Mouse (Mus musculus) adipose tissue, adult 10 weeks (tissue): ENCODE measurements around the gene Rab22a. TPM values are rescaled to one million over a fixed set of nuclear protein-coding genes. Genes with fewer than 3 reads are reported as not detected.

Experiments
- polyA plus RNA-seq: library from polyadenylated mRNA; stranded (reverse); fragments of 350-450 nt; fragmentation: Illumina TruSeq; extraction: RNeasy Lipid Tissue Mini Kit (QIAGEN cat#74804); gene quantifications from one replicate; pipeline ENCODE4 v1.2.3, GENCODE M21; 2014; ENCODE audit warnings: low read depth, low replicate concordance

Gene Rab22a
- polyA plus RNA-seq: 20.0 TPM

DNA sequence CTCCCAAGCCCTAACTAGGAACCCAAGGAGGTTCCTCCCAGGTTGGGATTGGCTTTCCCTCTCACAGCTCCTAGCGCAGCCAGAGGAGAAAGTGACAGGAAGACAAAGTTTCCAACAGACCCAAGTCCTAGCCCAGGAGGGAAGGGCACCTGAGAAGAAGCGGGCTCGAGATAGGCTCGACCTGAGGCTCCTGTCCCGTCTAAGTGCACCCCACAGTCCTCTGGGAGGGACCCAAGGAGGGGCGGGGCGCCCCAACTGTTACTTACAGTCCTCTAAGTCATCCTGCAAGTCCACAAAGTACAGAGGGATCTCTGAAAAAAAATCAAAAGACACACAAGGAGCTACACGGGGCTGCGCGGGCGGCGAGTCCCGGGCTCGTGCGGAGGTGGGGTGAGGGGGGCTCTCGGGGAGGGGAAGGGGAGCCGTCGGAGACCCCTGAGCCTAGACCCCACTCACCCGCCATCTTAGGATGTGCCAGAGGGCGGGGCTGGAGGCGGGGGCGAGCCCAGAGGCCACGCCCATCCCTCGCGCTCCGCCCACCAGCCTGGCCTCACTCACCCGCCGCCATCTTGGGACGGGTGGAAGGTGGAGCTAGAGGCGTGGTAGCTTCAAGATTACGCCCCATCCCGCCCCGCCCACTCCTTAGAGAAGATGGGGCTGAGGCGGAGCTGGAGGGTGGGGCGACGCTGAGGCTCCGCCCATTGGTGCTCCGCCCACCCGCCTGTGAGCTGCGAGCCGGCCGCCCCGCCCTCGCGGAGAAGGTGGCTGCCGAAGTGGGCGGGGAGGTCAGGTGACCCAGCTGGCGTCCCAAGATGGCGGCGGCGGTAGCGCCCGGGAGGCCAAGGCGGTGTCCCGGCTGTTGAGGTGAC, at the start of gene Rab22a:
Gene Rab22a (plus strand): TSS at position 704 of the 869 bp plus-strand sequence.

GRCm38 (mm10) chr2:173719115-173719514, 59.6 kb downstream of the Rab22a start, which contains the start of gene 1700010B08Rik:
TSS of gene 1700010B08Rik (plus strand) at chr2:173719415.

GRCm38 (mm10) chr2:173737222-173737989, 77.8 kb downstream of the Rab22a start, which contains the start of gene Vapb:
TSS of gene Vapb (plus strand) at chr2:173737511.

Other genes with a start within 250 kb of the Rab22a start
- 4.2 TPM for gene 1700021F07Rik, start 137.2 kb upstream of the Rab22a start, polyA plus RNA-seq
- 6.3 TPM for gene Ankrd60, start 81.4 kb upstream of the Rab22a start, polyA plus RNA-seq
- 5.2 TPM for gene 1700010B08Rik, start 59.7 kb downstream of the Rab22a start, polyA plus RNA-seq
- gene Vapb, start 77.8 kb downstream of the Rab22a start, polyA plus RNA-seq: 63.9 TPM